Mouse (Mus musculus) adrenal gland, adult (tissue): ENCODE measurements around the gene Rsu1.

Experiments used
- DNase-seq, 2 experiments: peaks; one replicate each; pipeline ENCODE4 v3.0.0; 2022 to 2023; ENCODE audit warnings: low spot score in 1 of 2; ENCODE audit not compliant: inconsistent age in 2 of 2

The Rsu1 gene

DNA sequence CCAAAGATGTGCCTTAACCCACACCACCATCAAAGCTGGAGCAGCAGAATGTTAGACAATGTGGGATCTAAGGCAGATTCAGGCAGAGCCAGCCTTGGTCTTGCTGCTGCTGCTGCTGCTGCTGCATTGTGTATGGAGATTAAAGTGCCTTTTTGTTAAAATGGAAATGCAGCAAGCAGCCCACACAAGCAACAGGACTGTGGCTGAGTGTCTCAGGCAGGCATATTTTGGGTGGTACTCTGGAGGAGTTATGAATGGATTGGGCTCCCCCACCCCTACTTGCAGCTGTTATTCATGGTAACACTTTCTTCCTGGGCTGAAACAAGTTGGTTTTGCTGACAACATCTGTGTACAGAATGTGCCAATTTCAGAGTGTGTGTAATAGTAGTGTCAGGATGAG lies 199.0 kb downstream of the Rsu1 start:
- DNase-seq: no peak

- no peak for DNase-seq
Measured at GRCm38 (mm10) chr2:13060426-13061170, 210.6 kb downstream of the Rsu1 start.

GRCm38 (mm10) chr2:13048649-13049048 lies 222.6 kb downstream of the Rsu1 start:
- no peak for DNase-seq

DNA sequence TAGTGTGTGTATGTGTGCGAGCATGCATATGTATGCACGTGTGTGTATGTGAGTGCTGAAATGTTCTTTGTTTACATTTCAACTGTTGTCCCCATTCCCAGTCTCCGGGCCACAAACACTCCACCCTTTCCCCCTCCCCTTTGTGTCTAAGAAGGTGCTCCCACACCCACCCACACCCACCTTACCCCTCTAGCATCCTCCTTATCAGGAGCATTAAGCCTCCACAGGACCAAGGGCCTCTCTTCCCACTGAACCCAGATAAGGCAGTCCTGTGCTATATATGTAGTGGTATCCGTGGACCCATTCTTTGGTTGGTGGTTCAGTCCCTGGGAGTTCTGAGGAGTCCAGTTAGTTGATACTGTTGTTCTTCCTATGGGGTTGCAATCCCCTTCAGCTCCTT lies 226.7 kb downstream of the Rsu1 start:
- no peak for DNase-seq

DNA sequence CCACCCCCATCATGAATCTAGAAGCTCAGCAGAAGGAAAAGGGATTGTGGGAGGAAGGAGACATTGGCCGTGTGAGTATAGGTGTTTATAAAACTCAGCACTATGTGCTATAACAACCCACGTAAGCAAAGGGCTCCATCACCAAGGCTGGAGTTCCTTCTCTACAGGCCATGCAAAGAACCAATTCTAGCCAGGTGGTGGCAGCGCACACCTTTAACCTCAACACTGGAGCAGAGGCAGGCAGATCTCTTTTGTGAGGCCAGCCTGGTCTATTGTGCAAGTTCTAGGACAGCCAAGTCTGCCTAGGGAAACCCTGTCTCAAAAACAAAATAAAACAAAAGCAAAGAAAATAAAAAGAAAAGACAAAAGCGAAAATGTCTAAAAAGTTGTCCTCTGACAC lies 231.4 kb downstream of the Rsu1 start:
- DNase-seq: no peak

DNA sequence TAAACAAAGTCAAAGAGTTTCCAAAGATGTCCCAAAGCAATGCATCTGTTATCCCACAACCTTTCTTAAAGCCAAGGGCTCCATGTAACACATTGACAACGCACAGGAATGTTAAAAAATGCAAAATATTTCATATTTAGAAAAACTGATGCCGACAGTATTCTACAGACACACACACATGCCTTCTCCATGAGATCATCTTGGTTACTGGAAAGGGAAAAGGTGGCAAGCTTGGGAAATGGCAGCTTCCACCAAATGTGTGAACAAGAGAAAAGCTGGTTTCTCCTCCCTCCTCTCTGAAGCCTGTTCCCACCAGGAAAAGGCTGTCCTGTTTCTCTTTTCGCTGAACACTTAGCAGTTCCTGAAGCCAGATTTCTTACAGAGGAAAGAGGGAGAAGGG lies 232.4 kb downstream of the Rsu1 start:
- no peak for DNase-seq
